Mouse (Mus musculus): Measurements from ENCODE around the gene Pde4b.

GRCm38 (mm10) chr4:102496269-102497177 lies 409.2 kb downstream of the Pde4b start:
- TF ChIP-seq POLR2A (IDR thresholded peaks at IDR 0.05; ENCODE audit: low read depth, low read length) (no peak), CTCF (conservative IDR thresholded peaks at IDR 0.05; ENCODE audit: insufficient read depth, insufficient read length, low read depth, low read length) (no peak)

Data from kidney, adult 2 months (tissue).